Mouse (Mus musculus): ENCODE measurements around the gene Evi2b. TPM values are rescaled to one million over a fixed set of nuclear protein-coding genes. Genes with fewer than 3 reads are reported as not detected.

Evi2b gene
- polyA plus RNA-seq, 1 experiment from 2014 or later = not detected

DNA sequence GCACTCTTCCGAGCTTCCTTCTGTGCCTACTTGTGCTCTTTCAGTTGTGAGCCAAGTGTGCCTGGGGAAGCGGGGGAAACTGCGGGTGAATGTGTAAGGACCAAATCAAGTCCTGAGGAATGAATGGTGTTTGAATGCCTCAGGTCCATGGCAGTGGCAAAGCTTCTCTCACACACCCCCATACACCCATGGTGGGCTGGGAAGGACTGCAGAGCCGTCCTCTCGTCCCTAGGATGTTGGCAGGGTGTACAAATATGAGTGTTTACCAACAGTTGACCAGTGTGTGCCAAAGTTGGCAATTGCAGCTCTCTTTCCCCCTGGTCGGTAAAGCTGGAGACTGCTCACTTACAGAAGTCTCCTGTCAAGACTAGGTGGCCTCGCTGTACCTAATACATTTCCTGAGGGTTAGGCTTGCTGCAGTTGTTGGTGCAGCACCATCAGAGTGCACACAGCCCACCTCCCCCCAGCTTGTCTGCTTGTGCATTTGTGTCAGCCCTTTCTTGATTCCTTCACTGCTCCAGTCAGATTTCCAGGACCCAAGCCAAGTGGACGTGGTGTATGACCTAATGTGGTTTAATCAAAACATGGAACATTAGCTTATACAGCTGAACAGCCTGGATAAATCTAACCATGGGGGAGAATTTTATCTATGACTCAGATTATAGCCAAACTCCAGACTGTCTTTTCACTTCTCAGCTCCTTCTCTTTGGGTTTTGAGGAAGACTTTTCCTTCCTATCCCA lies 10.6 kb upstream of the Evi2b start:
- no peak overlapping the region for H3K4me2 ChIP-seq (ENCODE audit: low read depth, low read length)
- no peaks in the 10 kb centered on the region for H3K4me1 ChIP-seq (ENCODE audit: control insufficient read depth, insufficient read depth, low read length)
- H3K9me3 ChIP-seq (ENCODE audit: control insufficient read depth, low read length) = no peaks in the 10 kb centered on the region
- no peaks in the 10 kb centered on the region for H3K27me3 ChIP-seq (ENCODE audit: control insufficient read depth, insufficient read depth, low read length)
- H3K9ac ChIP-seq (replicated peaks; ENCODE audit: low read depth, low read length) = no peak overlapping the region
- H3K36me3 ChIP-seq (ENCODE audit: control insufficient read depth, insufficient read depth, low read length) = 0 out of 2 replicates have a peak, but pooled peaks cover 3% of the 10 kb centered on the region
- no peak overlapping the region for H3K27ac ChIP-seq (ENCODE audit: low read depth, low read length)
- WGBS = 86% methylated on average over 8 of the region's 8 CpGs
- no peak for ATAC-seq (ENCODE audit: low read depth)
- no peak overlapping the region for H3K4me3 ChIP-seq (ENCODE audit: low read depth, low read length)

DNA sequence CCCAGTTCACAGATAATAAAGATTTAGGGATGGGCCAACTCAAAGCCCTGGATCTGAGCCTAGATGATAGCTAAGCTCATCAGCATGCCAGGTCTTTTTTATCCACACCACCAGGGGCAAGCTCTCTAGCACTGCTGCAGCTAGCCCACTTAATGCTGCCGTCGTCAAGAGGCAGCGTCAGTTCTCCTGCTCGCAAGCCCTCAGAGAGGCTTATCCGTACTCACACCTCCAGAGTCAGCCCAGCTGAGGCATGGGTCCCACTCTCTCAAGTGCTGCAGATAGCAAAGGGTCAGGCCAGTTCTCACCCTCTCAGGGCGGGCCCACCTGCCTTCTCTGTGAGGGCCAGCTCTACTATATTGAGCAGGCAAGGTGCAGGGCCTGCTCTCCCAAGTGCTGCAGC lies 9.7 kb upstream of the Evi2b start:
- H3K4me3 ChIP-seq (ENCODE audit: low read depth, low read length) = no peak overlapping the region
- WGBS = 85% methylated on average over 6 of the region's 6 CpGs
- H3K27me3 ChIP-seq (ENCODE audit: control insufficient read depth, insufficient read depth, low read length) = no peaks in the 10 kb centered on the region
- H3K36me3 ChIP-seq (ENCODE audit: control insufficient read depth, insufficient read depth, low read length) = 0 out of 2 replicates have a peak, but pooled peaks cover 2% of the 10 kb centered on the region
- ATAC-seq (ENCODE audit: low read depth) = no peak
- H3K9ac ChIP-seq (replicated peaks; ENCODE audit: low read depth, low read length) = no peak overlapping the region
- no peaks in the 10 kb centered on the region for H3K9me3 ChIP-seq (ENCODE audit: control insufficient read depth, low read length)
- H3K4me1 ChIP-seq (ENCODE audit: control insufficient read depth, insufficient read depth, low read length) = no peaks in the 10 kb centered on the region
- no peak overlapping the region for H3K27ac ChIP-seq (ENCODE audit: low read depth, low read length)
- no peak overlapping the region for H3K4me2 ChIP-seq (ENCODE audit: low read depth, low read length)

DNA sequence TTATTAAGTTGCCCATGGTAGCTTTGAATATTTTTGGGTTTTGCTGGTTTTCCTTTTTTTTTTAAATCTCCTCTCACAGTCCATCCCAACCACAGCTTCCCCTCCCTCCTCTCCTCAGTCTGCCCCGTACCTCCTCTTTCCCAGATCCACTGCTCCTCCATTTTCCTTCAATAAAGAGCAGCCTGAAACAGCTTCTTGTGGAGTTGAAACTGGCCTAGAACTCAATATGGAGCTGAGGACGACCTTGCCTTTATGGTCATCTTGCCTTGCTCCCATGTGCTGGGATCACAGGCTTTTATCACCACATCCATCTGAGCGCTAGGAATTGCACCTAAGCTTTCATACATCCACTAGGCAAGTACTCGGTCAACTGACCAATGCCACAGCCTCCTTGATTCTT lies 7.9 kb upstream of the Evi2b start:
- Histone ChIP-seq H3K4me2 (ENCODE audit: low read depth, low read length) (no peak overlapping the region), H3K9me3 (ENCODE audit: control insufficient read depth, low read length) (no peaks in the 10 kb centered on the region), H3K27me3 (ENCODE audit: control insufficient read depth, insufficient read depth, low read length) (no peaks in the 10 kb centered on the region), H3K4me3 (ENCODE audit: low read depth, low read length) (no peak overlapping the region), H3K9ac (replicated peaks; ENCODE audit: low read depth, low read length) (no peak overlapping the region), H3K36me3 (ENCODE audit: control insufficient read depth, insufficient read depth, low read length) (no peaks in the 10 kb centered on the region), H3K4me1 (ENCODE audit: control insufficient read depth, insufficient read depth, low read length) (no peaks in the 10 kb centered on the region), H3K27ac (ENCODE audit: low read depth, low read length) (no peak overlapping the region)
- WGBS = 96% methylated on average over 4 of the region's 4 CpGs
- ATAC-seq (ENCODE audit: low read depth) = no peak

DNA sequence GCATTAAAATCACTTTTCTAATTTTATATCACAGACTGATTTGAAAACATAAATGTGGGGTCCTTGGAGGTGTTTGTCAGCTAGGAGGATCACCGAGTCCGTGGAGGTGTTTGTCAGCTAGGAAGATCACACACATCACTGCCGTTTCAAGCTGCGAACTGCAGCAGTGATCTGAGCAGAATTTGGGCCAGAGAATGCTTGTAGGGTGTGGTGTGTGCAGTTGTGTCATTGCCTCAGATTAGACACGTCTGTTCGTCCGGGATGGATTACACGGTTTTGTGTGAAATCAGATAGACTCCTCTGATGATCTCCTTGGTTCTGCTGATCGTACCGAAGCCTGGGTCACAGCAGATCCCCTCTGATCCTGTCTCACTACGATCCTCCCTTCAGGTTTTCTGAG lies 7.2 kb upstream of the Evi2b start:
- WGBS = 95% methylated on average over 11 of the region's 11 CpGs
- Histone ChIP-seq H3K36me3 (ENCODE audit: control insufficient read depth, insufficient read depth, low read length) (no peaks in the 10 kb centered on the region), H3K9me3 (ENCODE audit: control insufficient read depth, low read length) (no peaks in the 10 kb centered on the region), H3K4me3 (ENCODE audit: low read depth, low read length) (no peak overlapping the region), H3K4me2 (ENCODE audit: low read depth, low read length) (no peak overlapping the region), H3K27ac (ENCODE audit: low read depth, low read length) (no peak overlapping the region), H3K9ac (replicated peaks; ENCODE audit: low read depth, low read length) (no peak overlapping the region), H3K27me3 (ENCODE audit: control insufficient read depth, insufficient read depth, low read length) (no peaks in the 10 kb centered on the region), H3K4me1 (ENCODE audit: control insufficient read depth, insufficient read depth, low read length) (no peaks in the 10 kb centered on the region)
- no peak for ATAC-seq (ENCODE audit: low read depth)

DNA sequence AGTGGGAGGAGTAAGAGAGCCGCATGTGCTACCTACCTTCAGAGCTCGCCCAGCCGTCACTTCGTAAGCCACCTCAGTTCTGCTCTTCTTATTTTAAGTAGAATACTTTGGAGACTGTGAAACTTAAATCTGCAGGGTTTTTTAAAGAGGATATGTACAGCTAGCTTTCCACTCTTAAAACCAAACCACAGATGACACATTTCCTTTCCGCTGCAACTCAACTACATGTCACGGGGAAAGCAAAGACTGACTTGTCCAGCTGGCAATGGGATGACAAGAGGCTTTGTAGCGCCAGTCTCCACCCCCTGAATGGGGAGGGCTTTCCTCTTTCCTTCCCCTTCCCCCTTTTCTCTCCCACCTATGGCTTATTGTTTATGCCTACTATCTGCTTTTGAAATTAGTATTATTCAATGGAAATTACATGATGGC lies 6.8 kb upstream of the Evi2b start, which contains the start of the genes Evi2 and Evi2a:
Gene Evi2, minus strand, starts transcription at position 257 of the 429 bp plus-strand sequence.
Gene Evi2a, minus strand, starts transcription at position 277 of the 429 bp plus-strand sequence.
- 89% methylated on average over 7 of the region's 7 CpGs for WGBS
- H3K9me3 ChIP-seq (ENCODE audit: control insufficient read depth, low read length) = no peaks in the 10 kb centered on the region
- ATAC-seq (ENCODE audit: low read depth) = no peak
- H3K4me3 ChIP-seq (ENCODE audit: low read depth, low read length) = no peak within 1 kb of the TSS
- no peaks in the 10 kb centered on the region for H3K36me3 ChIP-seq (ENCODE audit: control insufficient read depth, insufficient read depth, low read length)
- H3K27ac ChIP-seq (ENCODE audit: low read depth, low read length) = no peak within 1 kb of the TSS
- H3K27me3 ChIP-seq (ENCODE audit: control insufficient read depth, insufficient read depth, low read length) = no peaks in the 10 kb centered on the region
- H3K9ac ChIP-seq (replicated peaks; ENCODE audit: low read depth, low read length) = no peak within 1 kb of the TSS
- H3K4me1 ChIP-seq (ENCODE audit: control insufficient read depth, insufficient read depth, low read length) = no peaks in the 10 kb centered on the region
- H3K4me2 ChIP-seq (ENCODE audit: low read depth, low read length) = no peak within 1 kb of the TSS

DNA sequence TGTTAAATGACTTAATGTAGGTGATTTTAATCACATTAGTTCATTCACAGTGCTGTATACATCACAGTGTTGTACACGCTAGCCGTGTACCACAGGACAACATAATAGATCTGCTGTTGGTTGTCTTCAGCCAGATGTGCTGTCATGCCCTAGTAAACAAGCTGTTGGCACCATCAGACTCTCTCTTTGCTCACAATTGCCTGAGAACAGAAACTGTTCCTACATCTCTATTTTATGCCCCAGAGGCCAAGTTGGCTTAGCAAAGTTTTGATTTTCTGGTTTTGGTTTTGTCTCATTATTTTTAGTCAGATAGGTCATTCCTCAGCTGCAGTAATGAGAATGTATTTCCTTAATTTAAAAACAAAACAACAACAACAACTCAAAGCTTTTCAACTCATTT lies 6.2 kb upstream of the Evi2b start:
- Histone ChIP-seq H3K9me3 (ENCODE audit: control insufficient read depth, low read length) (no peaks in the 10 kb centered on the region), H3K4me2 (ENCODE audit: low read depth, low read length) (no peak overlapping the region), H3K9ac (replicated peaks; ENCODE audit: low read depth, low read length) (no peak overlapping the region), H3K4me1 (ENCODE audit: control insufficient read depth, insufficient read depth, low read length) (no peaks in the 10 kb centered on the region), H3K36me3 (ENCODE audit: control insufficient read depth, insufficient read depth, low read length) (no peaks in the 10 kb centered on the region), H3K27ac (ENCODE audit: low read depth, low read length) (no peak overlapping the region), H3K4me3 (ENCODE audit: low read depth, low read length) (no peak overlapping the region), H3K27me3 (ENCODE audit: control insufficient read depth, insufficient read depth, low read length) (no peaks in the 10 kb centered on the region)
- 74% methylated on average over 2 of the region's 2 CpGs for WGBS
- ATAC-seq (ENCODE audit: low read depth) = no peak

DNA sequence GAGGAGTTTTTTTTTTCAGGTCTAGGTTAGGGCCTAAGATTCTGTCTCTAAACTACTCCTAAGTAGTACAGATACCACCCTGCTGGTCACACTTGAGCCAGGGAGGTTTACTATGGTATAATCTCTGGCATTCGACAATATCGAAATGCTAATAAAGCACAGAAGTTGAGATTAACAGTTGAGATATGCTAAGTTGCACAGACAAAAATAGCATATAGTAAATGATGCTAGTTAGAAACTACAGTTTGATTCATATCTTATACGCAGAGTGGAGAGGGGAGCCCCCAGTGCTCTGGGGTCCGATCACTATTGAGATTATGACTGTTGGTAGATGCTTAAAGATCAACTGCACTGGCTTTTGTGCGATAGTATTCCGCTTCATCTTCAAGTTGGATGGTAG lies 5.7 kb upstream of the Evi2b start:
- no peak overlapping the region for H3K9ac ChIP-seq (replicated peaks; ENCODE audit: low read depth, low read length)
- no peaks in the 10 kb centered on the region for H3K27me3 ChIP-seq (ENCODE audit: control insufficient read depth, insufficient read depth, low read length)
- ATAC-seq (ENCODE audit: low read depth) = no peak
- H3K36me3 ChIP-seq (ENCODE audit: control insufficient read depth, insufficient read depth, low read length) = no peaks in the 10 kb centered on the region
- no peaks in the 10 kb centered on the region for H3K4me1 ChIP-seq (ENCODE audit: control insufficient read depth, insufficient read depth, low read length)
- H3K27ac ChIP-seq (ENCODE audit: low read depth, low read length) = no peak overlapping the region
- H3K9me3 ChIP-seq (ENCODE audit: control insufficient read depth, low read length) = no peaks in the 10 kb centered on the region
- no peak overlapping the region for H3K4me3 ChIP-seq (ENCODE audit: low read depth, low read length)
- WGBS = 95% methylated on average over 6 of the region's 6 CpGs
- no peak overlapping the region for H3K4me2 ChIP-seq (ENCODE audit: low read depth, low read length)

DNA sequence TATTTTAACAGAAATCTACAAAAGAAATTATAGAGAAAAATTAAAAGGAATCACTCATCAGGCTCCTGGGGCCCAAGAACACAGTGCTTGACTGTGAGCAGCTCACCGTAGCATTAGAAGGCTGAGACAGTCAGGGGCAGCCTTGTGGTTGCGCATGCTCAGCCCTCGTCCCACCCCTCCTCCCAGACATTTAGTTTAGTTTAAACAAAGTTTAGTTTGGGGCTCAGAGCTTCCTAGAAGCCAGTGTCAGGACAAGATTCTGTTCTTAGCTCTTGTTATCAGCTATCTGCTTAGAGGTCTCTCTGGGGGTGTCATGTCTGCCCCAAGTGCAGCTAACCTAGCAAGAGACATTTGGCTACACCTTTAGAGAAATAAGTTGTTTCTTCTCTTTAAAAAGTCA lies 5.0 kb upstream of the Evi2b start:
- 88% methylated on average over 3 of the region's 3 CpGs for WGBS
- ATAC-seq (ENCODE audit: low read depth) = no peak
- Histone ChIP-seq H3K27ac (ENCODE audit: low read depth, low read length) (no peak overlapping the region), H3K9me3 (ENCODE audit: control insufficient read depth, low read length) (no peaks in the 10 kb centered on the region), H3K27me3 (ENCODE audit: control insufficient read depth, insufficient read depth, low read length) (no peaks in the 10 kb centered on the region), H3K4me1 (ENCODE audit: control insufficient read depth, insufficient read depth, low read length) (no peaks in the 10 kb centered on the region), H3K9ac (replicated peaks; ENCODE audit: low read depth, low read length) (no peak overlapping the region), H3K4me2 (ENCODE audit: low read depth, low read length) (no peak overlapping the region), H3K36me3 (ENCODE audit: control insufficient read depth, insufficient read depth, low read length) (no peaks in the 10 kb centered on the region), H3K4me3 (ENCODE audit: low read depth, low read length) (no peak overlapping the region)

DNA sequence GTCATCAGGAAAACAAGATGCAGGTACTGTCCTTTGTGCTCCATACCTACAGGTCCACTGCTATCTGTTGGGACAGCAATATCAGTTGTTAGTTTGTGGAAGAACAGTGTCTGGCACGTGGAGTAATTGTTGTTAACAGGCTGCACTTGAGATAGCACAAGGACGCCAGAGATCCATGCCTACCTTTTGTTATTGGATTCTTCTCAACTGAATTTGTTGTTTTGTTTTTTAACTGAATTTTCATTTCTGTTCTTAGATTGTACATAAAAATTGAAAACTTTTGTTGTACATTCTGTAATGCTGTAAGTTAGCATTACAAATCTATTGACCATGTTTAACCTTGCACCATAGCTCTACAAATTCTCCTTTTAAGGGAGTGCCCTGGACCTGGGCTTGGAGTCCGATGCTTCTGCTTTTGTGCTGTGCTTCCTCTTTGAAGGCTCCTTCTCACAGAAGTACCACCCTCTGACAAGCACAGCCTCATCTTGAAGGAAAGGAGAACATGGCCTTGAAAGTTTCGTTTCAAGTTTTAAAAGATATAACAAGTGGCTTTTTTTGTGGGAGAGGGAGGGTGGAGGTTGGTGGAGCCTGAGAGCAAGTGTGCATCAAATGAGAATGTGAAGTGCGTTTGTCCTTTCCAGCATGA lies 4.3 kb upstream of the Evi2b start:
- no peak overlapping the region for H3K27ac ChIP-seq (ENCODE audit: low read depth, low read length)
- WGBS = 98% methylated on average over 5 of the region's 5 CpGs
- H3K4me1 ChIP-seq (ENCODE audit: control insufficient read depth, insufficient read depth, low read length) = no peaks in the 10 kb centered on the region
- no peak for ATAC-seq (ENCODE audit: low read depth)
- no peaks in the 10 kb centered on the region for H3K9me3 ChIP-seq (ENCODE audit: control insufficient read depth, low read length)
- H3K27me3 ChIP-seq (ENCODE audit: control insufficient read depth, insufficient read depth, low read length) = no peaks in the 10 kb centered on the region
- H3K36me3 ChIP-seq (ENCODE audit: control insufficient read depth, insufficient read depth, low read length) = no peaks in the 10 kb centered on the region
- no peak overlapping the region for H3K4me3 ChIP-seq (ENCODE audit: low read depth, low read length)
- H3K4me2 ChIP-seq (ENCODE audit: low read depth, low read length) = no peak overlapping the region
- H3K9ac ChIP-seq (replicated peaks; ENCODE audit: low read depth, low read length) = no peak overlapping the region
